Mouse (Mus musculus): ENCODE results near the gene Piezo1. TPM values are rescaled to one million over a fixed set of nuclear protein-coding genes. Genes with fewer than 3 reads are reported as not detected.

Piezo1 gene
- polyA plus RNA-seq, 1 experiment from 2014 or later, result 2.9 TPM

DNA sequence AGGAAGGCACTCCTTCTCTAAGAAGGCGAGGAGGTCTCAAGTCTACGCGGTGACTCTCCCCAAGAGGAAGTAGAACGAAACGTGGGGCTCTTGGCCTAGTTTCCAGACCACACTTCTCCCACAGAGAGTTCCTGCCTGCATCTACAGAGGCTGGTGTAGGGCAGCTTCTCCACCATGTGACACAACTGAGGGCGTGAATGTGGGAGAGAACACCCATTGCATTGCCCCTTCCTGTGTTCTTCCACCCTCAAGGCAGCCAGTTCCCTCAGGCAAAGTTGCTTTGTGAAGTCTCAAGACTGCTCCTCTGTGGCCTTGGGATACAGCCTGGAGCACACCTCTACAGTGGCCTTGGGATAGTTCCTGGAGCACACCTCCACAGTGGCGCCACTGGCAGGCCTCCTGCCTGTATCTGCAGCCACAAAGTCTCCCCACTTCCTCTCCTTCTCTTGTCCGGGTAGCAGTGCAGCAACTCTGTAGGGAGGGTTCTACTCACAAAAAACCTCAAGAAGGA lies 77.2 kb downstream of the Piezo1 start:
- Histone ChIP-seq H3K27ac (no peak overlapping the region), H3K4me1 (replicated peaks) (peaks cover 29% of the 10 kb centered on the region), H3K9me3 (no peaks in the 10 kb centered on the region), H3K27me3 (no peaks in the 10 kb centered on the region), H3K4me2 (replicated peaks) (no peak overlapping the region; the same call in 1 of the 2 replicates), H3K36me3 (peaks cover 56% of the 10 kb centered on the region), H3K4me3 (replicated peaks) (no peak overlapping the region), H3K9ac (replicated peaks) (0 out of 2 replicates have a peak overlapping the region, but pooled peaks have one; percentile 14)
- WGBS, result 88% methylated on average over 8 of the region's 8 CpGs
- ATAC-seq, result no peak

- H3K4me1 ChIP-seq (replicated peaks), result peaks cover 17% of the 10 kb centered on the region
- no peak overlapping the region for H3K27ac ChIP-seq
- WGBS, result 87% methylated on average over 5 of the region's 5 CpGs
- peaks cover 74% of the 10 kb centered on the region for H3K36me3 ChIP-seq
- no peaks in the 10 kb centered on the region for H3K9me3 ChIP-seq
- no peaks in the 10 kb centered on the region for H3K27me3 ChIP-seq
- no peak overlapping the region for H3K4me2 ChIP-seq (replicated peaks)
- H3K9ac ChIP-seq (replicated peaks), result no peak overlapping the region
- no peak overlapping the region for H3K4me3 ChIP-seq (replicated peaks)
- no peak for ATAC-seq
Observed at GRCm38 (mm10) chr8:122470691-122471090, 80.4 kb downstream of the Piezo1 start.

GRCm38 (mm10) chr8:122469965-122470364 lies 81.2 kb downstream of the Piezo1 start:
- ATAC-seq, result no peak
- WGBS, result 89% methylated on average over 10 of the region's 10 CpGs
- no peaks in the 10 kb centered on the region for H3K27me3 ChIP-seq
- peaks cover 13% of the 10 kb centered on the region for H3K4me1 ChIP-seq (replicated peaks)
- no peak overlapping the region for H3K27ac ChIP-seq
- H3K36me3 ChIP-seq, result peaks cover 81% of the 10 kb centered on the region
- no peak overlapping the region for H3K9ac ChIP-seq (replicated peaks)
- no peaks in the 10 kb centered on the region for H3K9me3 ChIP-seq
- H3K4me2 ChIP-seq (replicated peaks), result no peak overlapping the region
- no peak overlapping the region for H3K4me3 ChIP-seq (replicated peaks)

GRCm38 (mm10) chr8:122469407-122469806 lies 81.7 kb downstream of the Piezo1 start:
- 85% methylated on average over 6 of the region's 6 CpGs for WGBS
- Histone ChIP-seq H3K4me1 (replicated peaks) (peaks cover 7% of the 10 kb centered on the region), H3K27ac (no peak overlapping the region), H3K27me3 (no peaks in the 10 kb centered on the region), H3K9me3 (no peaks in the 10 kb centered on the region), H3K4me2 (replicated peaks) (no peak overlapping the region), H3K4me3 (replicated peaks) (no peak overlapping the region), H3K9ac (replicated peaks) (no peak overlapping the region), H3K36me3 (peaks cover 81% of the 10 kb centered on the region)
- no peak for ATAC-seq

GRCm38 (mm10) chr8:122467816-122468215 lies 83.3 kb downstream of the Piezo1 start:
- no peak for ATAC-seq

DNA sequence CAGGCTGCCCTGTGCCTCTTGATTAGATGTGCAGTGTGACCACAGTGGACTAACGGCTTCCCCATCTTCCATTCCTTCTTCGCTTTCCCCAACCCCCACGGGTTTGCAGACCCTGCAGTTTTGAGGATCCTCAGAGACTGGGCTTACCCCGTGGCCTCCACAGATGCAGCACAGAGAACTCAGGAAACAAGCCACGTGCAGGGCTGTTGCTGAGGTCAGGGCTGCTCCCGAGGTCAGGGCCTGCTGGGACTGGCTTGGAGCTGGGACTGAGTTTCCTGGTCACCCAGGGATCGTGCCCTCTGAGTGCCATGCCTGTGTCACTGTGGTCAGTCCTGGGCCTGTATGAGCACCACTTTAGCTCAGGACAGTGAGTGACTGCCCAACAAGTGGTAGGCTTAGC lies 86.1 kb downstream of the Piezo1 start:
- 78% methylated on average over 7 of the region's 7 CpGs for WGBS
- H3K36me3 ChIP-seq, result peaks cover 49% of the 10 kb centered on the region
- no peak for ATAC-seq
- H3K4me1 ChIP-seq (replicated peaks), result peaks cover 11% of the 10 kb centered on the region
- H3K27ac ChIP-seq, result no peak overlapping the region
- no peaks in the 10 kb centered on the region for H3K9me3 ChIP-seq
- H3K4me3 ChIP-seq (replicated peaks), result no peak overlapping the region
- no peak overlapping the region for H3K9ac ChIP-seq (replicated peaks)
- no peak overlapping the region for H3K4me2 ChIP-seq (replicated peaks)
- H3K27me3 ChIP-seq, result peaks cover 35% of the 10 kb centered on the region

More at GRCm38 (mm10) chr8:122467816-122468215, 83.3 kb downstream of the Piezo1 start:
- Histone ChIP-seq H3K9ac (replicated peaks) (no peak overlapping the region), H3K27me3 (peaks cover 7% of the 10 kb centered on the region; the same call in 1 of the 2 replicates), H3K4me3 (replicated peaks) (no peak overlapping the region), H3K36me3 (peaks cover 67% of the 10 kb centered on the region), H3K4me1 (replicated peaks) (no peaks in the 10 kb centered on the region), H3K27ac (no peak overlapping the region), H3K9me3 (no peaks in the 10 kb centered on the region), H3K4me2 (replicated peaks) (no peak overlapping the region)
- WGBS, result 92% methylated on average over 13 of the region's 13 CpGs

DNA sequence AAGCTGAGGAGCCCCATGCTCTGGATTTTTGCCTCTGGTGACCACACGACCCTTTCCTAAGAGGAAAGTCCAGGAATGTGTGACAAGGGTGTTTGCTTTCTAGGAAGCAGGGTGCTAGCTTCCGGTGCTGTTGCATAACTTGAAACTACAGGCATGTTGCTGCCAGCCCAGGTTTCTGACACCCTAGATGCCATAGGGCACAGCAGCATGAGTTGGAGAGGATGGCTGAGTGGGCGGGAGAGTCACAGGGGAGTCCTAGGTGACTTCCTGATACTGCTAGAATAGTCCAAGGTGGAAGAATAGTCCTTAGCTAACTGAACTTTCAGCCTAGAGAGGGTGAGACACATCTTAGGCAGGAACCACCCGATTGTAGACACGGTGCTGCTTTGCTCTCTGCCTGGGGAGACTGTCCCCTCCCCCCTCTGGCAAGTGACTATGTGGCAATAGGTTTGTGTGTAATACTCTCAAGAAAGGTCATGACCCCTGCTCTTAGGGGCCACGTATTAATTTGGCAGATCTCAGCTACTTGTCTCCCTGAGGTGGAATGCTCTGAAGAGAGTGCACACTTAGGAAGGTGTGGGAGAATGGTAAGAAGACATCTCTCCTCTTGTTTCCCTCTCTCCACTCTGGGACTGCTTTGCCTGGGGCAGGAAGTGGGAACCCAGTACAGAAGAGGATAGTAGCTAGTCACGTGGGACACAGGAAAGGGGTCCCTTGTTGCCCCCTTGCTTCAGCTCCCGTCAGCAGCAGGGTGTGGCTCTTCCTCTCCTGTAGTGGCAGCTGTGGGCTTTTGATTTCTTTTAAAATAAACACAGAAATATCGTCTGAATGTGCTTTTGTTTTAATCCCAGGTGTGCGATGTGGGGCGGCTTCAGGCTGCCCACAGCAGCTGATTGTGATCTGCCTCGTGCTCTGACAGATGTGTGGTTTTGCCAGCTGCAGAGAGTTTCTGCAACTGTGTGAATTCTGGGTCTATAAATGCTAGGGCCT lies 87.2 kb downstream of the Piezo1 start:
- Histone ChIP-seq H3K4me2 (replicated peaks) (no peak overlapping the region), H3K27me3 (peaks cover 46% of the 10 kb centered on the region), H3K4me3 (replicated peaks) (no peak overlapping the region), H3K9me3 (no peaks in the 10 kb centered on the region), H3K4me1 (replicated peaks) (peaks cover 13% of the 10 kb centered on the region), H3K27ac (no peak overlapping the region), H3K36me3 (peaks cover 39% of the 10 kb centered on the region), H3K9ac (replicated peaks) (no peak overlapping the region)
- ATAC-seq, result no peak
- 68% methylated on average over 12 of the region's 12 CpGs for WGBS

- no peak overlapping the region; the same call in 1 of the 2 replicates for H3K9ac ChIP-seq (replicated peaks)
- no peaks in the 10 kb centered on the region for H3K9me3 ChIP-seq
- ATAC-seq, result no peak
- no peak overlapping the region for H3K27ac ChIP-seq
- H3K36me3 ChIP-seq, result peaks cover 25% of the 10 kb centered on the region
- 68% methylated on average over 8 of the region's 8 CpGs for WGBS
- H3K4me3 ChIP-seq (replicated peaks), result no peak overlapping the region
- H3K4me2 ChIP-seq (replicated peaks), result no peak overlapping the region
- peaks cover 13% of the 10 kb centered on the region for H3K4me1 ChIP-seq (replicated peaks)
- peaks cover 59% of the 10 kb centered on the region for H3K27me3 ChIP-seq
Observed at GRCm38 (mm10) chr8:122462510-122462909, 88.6 kb downstream of the Piezo1 start.

GRCm38 (mm10) chr8:122461473-122462148 lies 89.5 kb downstream of the Piezo1 start:
- Histone ChIP-seq H3K27ac (no peak overlapping the region), H3K4me1 (replicated peaks) (peaks cover 13% of the 10 kb centered on the region), H3K27me3 (peaks cover 65% of the 10 kb centered on the region), H3K36me3 (peaks cover 16% of the 10 kb centered on the region), H3K9ac (replicated peaks) (no peak overlapping the region), H3K9me3 (no peaks in the 10 kb centered on the region), H3K4me3 (replicated peaks) (no peak overlapping the region), H3K4me2 (replicated peaks) (no peak overlapping the region)
- 56% methylated on average over 11 of the region's 11 CpGs for WGBS
- ATAC-seq, result no peak

GRCm38 (mm10) chr8:122460524-122461472 lies 90.3 kb downstream of the Piezo1 start, which contains the start of gene Snai3:
Snai3 (minus strand) TSS chr8:122460733.
- H3K9ac ChIP-seq (replicated peaks), result peak within 1 kb of the TSS; percentile 55
- H3K9me3 ChIP-seq, result no peaks in the 10 kb centered on the region
- peak within 1 kb of the TSS; percentile 65 for H3K4me2 ChIP-seq (replicated peaks)
- no peak within 1 kb of the TSS for H3K27ac ChIP-seq
- 2% methylated on average over 56 of the region's 56 CpGs for WGBS
- H3K4me1 ChIP-seq (replicated peaks), result peaks cover 13% of the 10 kb centered on the region
- H3K4me3 ChIP-seq (replicated peaks), result peak within 1 kb of the TSS; percentile 35
- peaks cover 8% of the 10 kb centered on the region for H3K36me3 ChIP-seq
- H3K27me3 ChIP-seq, result peaks cover 71% of the 10 kb centered on the region
- ATAC-seq, result peak; percentile 77

- H3K4me3 ChIP-seq (replicated peaks), result peak overlapping the region; percentile 35; the same call in 1 of the 2 replicates
- no peaks in the 10 kb centered on the region for H3K36me3 ChIP-seq
- H3K27me3 ChIP-seq, result peaks cover 74% of the 10 kb centered on the region
- no peak overlapping the region for H3K27ac ChIP-seq
- WGBS, result 26% methylated on average over 7 of the region's 7 CpGs
- peak overlapping the region; percentile 65 for H3K4me2 ChIP-seq (replicated peaks)
- peaks cover 13% of the 10 kb centered on the region for H3K4me1 ChIP-seq (replicated peaks)
- no peak overlapping the region; the same call in 1 of the 2 replicates for H3K9ac ChIP-seq (replicated peaks)
- H3K9me3 ChIP-seq, result no peaks in the 10 kb centered on the region
- ATAC-seq, result no peak
Observed at GRCm38 (mm10) chr8:122459990-122460389, 91.1 kb downstream of the Piezo1 start.

All from midbrain, embryonic 13.5 days (tissue).